Mouse (Mus musculus): ENCODE measurements at regions not wholly inside any gene's neighbourhood (a gene's known extent, or its start where the extent isn't known, plus 50 kb on each side); places are given as distances from the start of the nearest gene placed in this dataset.

GRCm38 (mm10) chr9:104496220-104496619, 50.9 kb upstream of the Cpne4 start:
- Histone ChIP-seq H3K4me2 (replicated peaks) (no peak overlapping the region), H3K4me1 (no peaks in the 10 kb centered on the region), H3K36me3 (no peaks in the 10 kb centered on the region), H3K9ac (replicated peaks) (no peak overlapping the region), H3K4me3 (no peak overlapping the region), H3K27me3 (no peaks in the 10 kb centered on the region), H3K27ac (replicated peaks) (no peak overlapping the region), H3K9me3 (no peaks in the 10 kb centered on the region)
- WGBS, result 81% methylated on average over 9 of the region's 9 CpGs
- ATAC-seq (replicated peaks), result no peak

DNA sequence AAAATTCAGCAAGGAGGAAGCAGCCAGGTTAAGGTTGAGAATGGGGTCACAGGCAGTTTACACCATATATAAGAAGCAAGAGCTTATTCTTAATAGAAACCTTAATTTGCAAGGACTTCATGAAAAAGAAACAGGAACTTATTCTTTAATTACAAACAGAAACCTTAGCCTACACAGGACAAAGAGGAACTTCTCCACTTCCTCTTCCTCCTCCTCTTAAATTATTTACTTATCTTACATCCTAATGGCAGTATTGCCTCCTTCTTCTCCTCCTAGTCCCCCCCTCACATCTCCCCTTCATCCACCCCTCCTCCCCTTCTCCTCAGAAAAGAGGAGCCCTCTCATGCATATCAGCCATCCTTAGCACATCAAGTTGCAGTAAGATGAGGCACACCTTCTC, 56.4 kb upstream of the Cpne4 start:
- no peaks in the 10 kb centered on the region for H3K36me3 ChIP-seq
- no peaks in the 10 kb centered on the region for H3K27me3 ChIP-seq
- H3K27ac ChIP-seq (replicated peaks), result no peak overlapping the region
- no peaks in the 10 kb centered on the region for H3K4me1 ChIP-seq
- H3K4me3 ChIP-seq, result no peak overlapping the region
- H3K4me2 ChIP-seq (replicated peaks), result no peak overlapping the region
- H3K9ac ChIP-seq (replicated peaks), result no peak overlapping the region
- H3K9me3 ChIP-seq, result no peaks in the 10 kb centered on the region
- no peak for ATAC-seq (replicated peaks)

DNA sequence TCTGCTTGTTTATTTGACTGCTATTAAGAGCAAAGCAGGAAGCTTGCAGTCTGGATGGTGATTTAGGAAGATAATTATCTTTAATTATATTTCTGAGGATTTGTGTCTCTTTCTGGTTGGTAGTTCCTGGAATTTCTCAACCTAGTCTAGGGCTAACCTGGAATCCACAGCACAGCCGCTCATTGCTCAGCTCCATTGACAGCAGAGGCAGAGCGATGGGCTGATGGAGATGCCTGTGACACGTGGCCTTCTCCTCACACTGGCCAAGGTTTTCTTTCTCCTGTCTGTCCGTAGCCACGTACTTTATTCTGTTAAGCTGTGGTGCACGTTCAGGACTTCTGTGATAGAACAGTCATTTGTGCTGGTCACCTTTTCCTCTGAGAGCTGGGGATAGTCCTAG, 57.7 kb upstream of the Cpne4 start:
- Histone ChIP-seq H3K27ac (replicated peaks) (no peak overlapping the region), H3K4me2 (replicated peaks) (no peak overlapping the region), H3K9ac (replicated peaks) (no peak overlapping the region), H3K4me3 (no peak overlapping the region), H3K4me1 (no peaks in the 10 kb centered on the region), H3K9me3 (no peaks in the 10 kb centered on the region), H3K36me3 (no peaks in the 10 kb centered on the region), H3K27me3 (no peaks in the 10 kb centered on the region)
- 85% methylated on average over 6 of the region's 6 CpGs for WGBS
- ATAC-seq (replicated peaks), result no peak

DNA sequence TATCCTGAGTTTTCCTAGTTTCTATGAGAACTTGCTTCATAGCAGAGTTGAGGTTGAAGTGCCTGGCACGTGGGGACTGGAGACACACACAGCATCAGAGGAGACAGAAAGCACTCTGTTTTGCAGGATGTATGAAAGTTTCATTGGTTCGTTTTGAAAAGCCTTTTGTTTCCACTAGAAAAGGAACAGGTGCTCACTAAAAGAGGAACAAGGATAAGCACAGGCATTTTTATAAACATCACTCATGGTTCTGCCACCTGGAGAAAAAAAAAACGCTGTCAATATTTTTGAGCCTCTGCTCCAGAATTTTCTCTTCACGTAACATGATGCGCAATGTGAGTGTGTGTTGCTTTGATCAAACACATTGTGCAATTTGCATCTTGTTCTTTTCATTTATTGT, 64.6 kb upstream of the Cpne4 start:
- WGBS, result 71% methylated on average over 5 of the region's 5 CpGs
- ATAC-seq (replicated peaks), result no peak
- Histone ChIP-seq H3K4me2 (replicated peaks) (no peak overlapping the region), H3K27ac (replicated peaks) (no peak overlapping the region), H3K27me3 (no peaks in the 10 kb centered on the region), H3K36me3 (no peaks in the 10 kb centered on the region), H3K4me1 (no peaks in the 10 kb centered on the region), H3K4me3 (no peak overlapping the region), H3K9me3 (no peaks in the 10 kb centered on the region), H3K9ac (replicated peaks) (no peak overlapping the region)

DNA sequence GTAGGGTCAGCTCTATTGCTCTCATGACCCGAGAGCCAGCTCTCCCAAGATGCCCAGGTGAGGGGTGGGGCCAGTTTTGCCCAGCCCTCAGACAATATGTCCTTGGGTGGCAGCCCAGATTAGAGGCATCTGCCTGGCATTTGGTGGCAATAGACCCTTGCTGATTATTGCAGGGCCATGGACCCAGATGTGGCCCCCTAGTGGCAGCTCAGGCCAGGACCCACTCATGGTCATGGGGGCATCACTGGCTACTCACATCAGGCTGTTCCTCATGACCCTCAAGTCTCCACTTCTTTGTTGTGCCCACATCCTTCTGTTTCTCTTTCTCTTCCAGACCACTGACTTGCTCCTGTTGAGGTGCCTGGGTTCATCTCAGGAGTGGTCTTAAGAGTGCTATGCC, 66.4 kb upstream of the Cpne4 start:
- Histone ChIP-seq H3K9ac (replicated peaks) (no peak overlapping the region), H3K27me3 (no peaks in the 10 kb centered on the region), H3K4me1 (no peaks in the 10 kb centered on the region), H3K27ac (replicated peaks) (no peak overlapping the region), H3K9me3 (no peaks in the 10 kb centered on the region), H3K4me2 (replicated peaks) (no peak overlapping the region), H3K36me3 (no peaks in the 10 kb centered on the region), H3K4me3 (no peak overlapping the region)
- WGBS, result 65% methylated on average over 1 of the region's 1 CpGs
- no peak for ATAC-seq (replicated peaks)

DNA sequence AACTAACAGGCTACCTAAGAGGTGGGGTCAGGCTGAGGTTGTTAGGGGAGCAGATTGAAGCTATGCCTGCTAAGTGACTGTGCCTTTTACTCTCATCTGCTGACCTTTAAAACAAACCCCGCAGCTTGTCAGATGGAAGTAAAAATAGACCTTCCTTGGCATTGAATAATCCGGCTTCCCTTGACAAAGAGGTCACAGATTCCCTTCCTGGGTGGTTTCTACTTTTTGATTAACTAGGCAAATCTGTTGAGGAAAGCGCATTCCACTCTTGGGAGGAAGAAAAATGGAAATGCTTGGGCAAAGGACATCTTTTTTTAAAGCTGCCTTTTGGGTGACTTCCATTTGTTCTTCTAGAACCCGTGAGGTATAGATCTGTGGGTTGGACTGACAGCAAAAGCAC, 72.3 kb upstream of the Cpne4 start:
- Histone ChIP-seq H3K36me3 (no peaks in the 10 kb centered on the region), H3K4me2 (replicated peaks) (no peak overlapping the region), H3K4me3 (no peak overlapping the region), H3K27me3 (no peaks in the 10 kb centered on the region), H3K27ac (replicated peaks) (no peak overlapping the region), H3K9me3 (no peaks in the 10 kb centered on the region), H3K4me1 (no peaks in the 10 kb centered on the region), H3K9ac (replicated peaks) (no peak overlapping the region)
- ATAC-seq (replicated peaks), result no peak
- 72% methylated on average over 4 of the region's 4 CpGs for WGBS

DNA sequence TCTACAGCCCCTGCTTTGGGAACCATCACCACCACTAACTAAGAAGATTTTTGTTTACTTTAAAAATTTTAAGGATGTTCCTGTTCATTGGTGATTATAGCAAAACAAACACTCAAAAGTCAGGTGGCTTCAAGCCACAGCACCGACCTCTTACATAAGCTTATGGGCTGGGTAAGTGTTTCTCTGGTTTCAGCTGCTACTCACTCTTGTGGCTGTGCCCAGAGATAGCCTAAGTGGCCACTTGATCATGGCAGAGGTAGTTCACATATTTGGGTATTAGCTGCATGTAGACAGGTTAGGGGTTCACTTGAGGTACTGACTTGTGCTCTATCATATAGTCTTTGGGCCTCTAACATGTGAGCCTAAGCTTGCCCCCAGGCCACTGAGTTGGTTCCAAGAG, 79.8 kb upstream of the Cpne4 start:
- WGBS, result 87% methylated on average over 1 of the region's 1 CpGs
- H3K36me3 ChIP-seq, result no peaks in the 10 kb centered on the region

DNA sequence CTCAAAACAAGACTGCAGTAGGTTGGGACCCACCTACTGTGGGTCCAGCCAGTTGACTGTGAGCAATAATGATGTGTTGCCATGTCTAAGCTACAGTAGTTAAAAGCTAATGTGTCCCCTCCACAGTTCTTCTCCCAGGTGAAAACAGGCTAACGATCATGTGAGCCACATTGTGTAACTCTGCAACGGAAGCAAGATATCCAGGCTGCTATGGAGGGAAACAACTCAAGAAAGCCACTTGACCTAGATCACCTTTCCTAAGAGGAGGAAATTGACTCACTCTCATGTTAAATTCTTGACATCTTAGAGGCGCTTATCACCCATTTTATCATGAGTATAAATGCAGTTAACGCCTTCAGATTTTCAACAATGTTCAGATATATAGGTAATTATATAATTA, 83.4 kb upstream of the Cpne4 start:
- H3K9me3 ChIP-seq, result no peaks in the 10 kb centered on the region
- no peak for ATAC-seq (replicated peaks)
- H3K4me3 ChIP-seq, result no peak overlapping the region
- H3K27ac ChIP-seq (replicated peaks), result no peak overlapping the region
- no peaks in the 10 kb centered on the region for H3K27me3 ChIP-seq
- H3K4me1 ChIP-seq, result no peaks in the 10 kb centered on the region
- H3K4me2 ChIP-seq (replicated peaks), result no peak overlapping the region
- no peaks in the 10 kb centered on the region for H3K36me3 ChIP-seq
- 91% methylated on average over 4 of the region's 4 CpGs for WGBS
- no peak overlapping the region for H3K9ac ChIP-seq (replicated peaks)

More for the DNA sequence above, 79.8 kb upstream of the Cpne4 start:
- no peak overlapping the region for H3K4me3 ChIP-seq
- H3K9ac ChIP-seq (replicated peaks), result no peak overlapping the region
- no peaks in the 10 kb centered on the region for H3K9me3 ChIP-seq
- ATAC-seq (replicated peaks), result no peak
- H3K4me2 ChIP-seq (replicated peaks), result no peak overlapping the region
- no peak overlapping the region for H3K27ac ChIP-seq (replicated peaks)
- H3K27me3 ChIP-seq, result no peaks in the 10 kb centered on the region
- H3K4me1 ChIP-seq, result no peaks in the 10 kb centered on the region

DNA sequence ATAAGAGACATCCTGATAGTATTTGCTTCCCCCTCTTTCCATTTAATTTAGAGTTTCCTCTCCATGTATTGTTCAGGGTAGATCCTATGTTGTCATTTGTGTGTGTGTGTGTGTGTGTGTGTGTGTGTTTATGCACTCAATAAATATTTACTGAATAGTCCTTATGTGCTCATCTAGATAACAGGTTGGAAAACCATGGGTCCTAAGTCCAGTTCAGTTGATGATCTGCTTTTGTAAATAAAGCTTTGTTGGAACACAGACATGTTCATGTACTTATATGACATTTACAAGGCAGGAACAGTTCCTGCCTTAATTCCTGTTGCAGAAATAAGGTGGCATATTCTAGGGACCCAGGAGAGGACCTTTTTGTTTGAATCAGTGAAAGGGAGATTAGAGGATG, 87.0 kb upstream of the Cpne4 start:
- H3K27me3 ChIP-seq, result no peaks in the 10 kb centered on the region
- H3K4me3 ChIP-seq, result no peak overlapping the region
- no peaks in the 10 kb centered on the region for H3K9me3 ChIP-seq
- H3K4me2 ChIP-seq (replicated peaks), result no peak overlapping the region
- H3K9ac ChIP-seq (replicated peaks), result no peak overlapping the region
- ATAC-seq (replicated peaks), result no peak
- no peaks in the 10 kb centered on the region for H3K4me1 ChIP-seq
- no peak overlapping the region for H3K27ac ChIP-seq (replicated peaks)
- H3K36me3 ChIP-seq, result no peaks in the 10 kb centered on the region

DNA sequence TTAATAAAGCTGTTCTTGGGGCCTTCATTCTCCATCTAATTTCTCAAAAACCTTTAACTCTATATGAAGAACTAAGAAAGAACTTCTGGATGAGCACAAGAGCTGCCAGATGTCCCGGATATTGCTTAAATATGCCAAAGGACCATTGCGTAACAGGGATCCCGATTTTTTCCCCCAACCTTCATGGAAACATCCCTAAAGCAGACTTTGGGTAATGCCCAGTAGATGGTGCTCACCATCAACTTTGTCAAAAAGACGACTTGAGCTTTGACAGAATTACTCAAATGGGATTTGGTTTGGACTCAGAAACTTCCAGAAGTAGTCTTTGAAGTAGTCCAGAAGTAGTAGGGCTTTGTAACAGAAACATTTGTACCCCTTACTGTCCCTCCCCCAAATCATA, 89.5 kb upstream of the Cpne4 start:
- Histone ChIP-seq H3K27me3 (no peaks in the 10 kb centered on the region), H3K9me3 (no peaks in the 10 kb centered on the region), H3K9ac (replicated peaks) (no peak overlapping the region), H3K4me1 (no peaks in the 10 kb centered on the region), H3K27ac (replicated peaks) (no peak overlapping the region), H3K4me2 (replicated peaks) (no peak overlapping the region), H3K36me3 (no peaks in the 10 kb centered on the region), H3K4me3 (no peak overlapping the region)
- 43% methylated on average over 4 of the region's 4 CpGs for WGBS
- ATAC-seq (replicated peaks), result no peak

DNA sequence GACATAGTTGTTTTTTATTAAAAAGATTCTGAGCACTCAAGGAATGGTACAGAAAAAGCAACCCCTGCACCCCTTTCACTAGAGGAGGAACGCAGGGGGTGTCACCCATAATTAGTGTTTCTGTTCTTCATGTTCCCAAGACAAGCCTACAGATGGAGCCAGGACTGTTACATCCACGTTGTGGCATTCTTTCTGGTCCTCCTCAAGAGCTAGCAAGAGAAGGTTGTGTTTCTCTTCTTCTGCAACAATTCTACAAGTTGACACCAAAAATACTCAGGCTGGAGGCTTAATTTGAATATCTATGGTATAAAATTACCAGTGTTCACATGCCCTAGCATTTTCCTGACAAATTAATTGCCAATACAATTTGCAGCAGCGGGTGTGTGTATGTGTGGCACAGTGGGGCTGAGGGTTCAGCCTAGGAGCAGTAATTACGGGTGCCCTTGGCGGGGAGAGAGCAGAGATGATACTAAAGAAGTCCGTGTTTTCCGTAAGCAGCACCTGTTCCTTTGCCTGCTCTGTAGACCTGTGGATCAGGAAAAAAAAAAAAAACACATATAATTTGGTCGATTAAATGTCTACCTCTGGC, 98.4 kb upstream of the Cpne4 start:
- Histone ChIP-seq H3K4me3 (no peak overlapping the region), H3K27ac (replicated peaks) (no peak overlapping the region), H3K27me3 (no peaks in the 10 kb centered on the region), H3K4me1 (no peaks in the 10 kb centered on the region), H3K36me3 (no peaks in the 10 kb centered on the region), H3K4me2 (replicated peaks) (no peak overlapping the region), H3K9me3 (no peaks in the 10 kb centered on the region), H3K9ac (replicated peaks) (no peak overlapping the region)
- 0 out of 2 replicates have a peak, but pooled peaks have one; percentile 57 for ATAC-seq (replicated peaks)
- 71% methylated on average over 8 of the region's 8 CpGs for WGBS

DNA sequence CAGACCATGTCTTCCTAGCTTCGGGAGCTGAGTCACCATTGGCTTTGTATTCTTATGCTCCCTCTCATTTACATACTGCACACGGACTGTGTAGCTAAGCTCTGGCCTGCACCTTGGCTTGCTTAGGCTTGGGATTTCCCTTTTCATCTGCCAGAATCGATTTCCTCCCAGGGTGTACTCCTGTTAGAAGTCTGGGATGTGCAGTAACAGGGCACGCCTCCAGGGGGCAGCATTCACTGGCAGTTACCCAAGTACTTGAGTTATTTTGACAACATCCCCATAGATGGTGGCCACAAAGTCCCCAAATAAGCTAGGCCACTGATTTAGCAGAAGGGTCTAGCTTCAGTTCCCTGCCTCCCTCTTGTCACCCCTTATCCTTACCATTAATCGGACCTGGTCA, 102.2 kb upstream of the Cpne4 start:
- H3K9me3 ChIP-seq, result peaks cover 4% of the 10 kb centered on the region; the same call in 1 of the 2 replicates
- H3K27me3 ChIP-seq, result no peaks in the 10 kb centered on the region
- H3K36me3 ChIP-seq, result no peaks in the 10 kb centered on the region
- no peak overlapping the region for H3K4me2 ChIP-seq (replicated peaks)
- H3K4me1 ChIP-seq, result no peaks in the 10 kb centered on the region
- no peak overlapping the region for H3K9ac ChIP-seq (replicated peaks)
- ATAC-seq (replicated peaks), result no peak
- 51% methylated on average over 5 of the region's 5 CpGs for WGBS
- no peak overlapping the region for H3K4me3 ChIP-seq
- H3K27ac ChIP-seq (replicated peaks), result no peak overlapping the region

GRCm38 (mm10) chr9:104443236-104443635, 103.8 kb upstream of the Cpne4 start:
- Histone ChIP-seq H3K27ac (replicated peaks) (no peak overlapping the region), H3K4me2 (replicated peaks) (no peak overlapping the region), H3K9ac (replicated peaks) (no peak overlapping the region), H3K4me3 (no peak overlapping the region), H3K27me3 (no peaks in the 10 kb centered on the region), H3K36me3 (no peaks in the 10 kb centered on the region), H3K4me1 (no peaks in the 10 kb centered on the region), H3K9me3 (peaks cover 4% of the 10 kb centered on the region; the same call in 1 of the 2 replicates)
- 77% methylated on average over 7 of the region's 7 CpGs for WGBS
- ATAC-seq (replicated peaks), result no peak

Measured in forebrain, embryonic 15.5 days (tissue).